Comparison of ENCODE assay signal across 16 mouse cellular contexts in genomic region chr2:114812903-114813290, GRCm38 (mm10).
DNase-seq lines count a peak whose midpoint lies in the region; ATAC-seq and TF ChIP-seq lines count a peak whose summit lies in the region.
"Had no signal": no experiment of that assay in that cellular context is flagged by ENCODE, and none has a peak within 500 bp of the region (broad histone marks: within the 10 kb centered on the region; RNA-seq: fewer than 3 reads in every experiment).

No protein-coding gene starts in this region.

- no peaks in the 10 kb centered on the region for H3K36me3 ChIP-seq in heart, embryonic 12.5 days
- no peaks in the 10 kb centered on the region for H3K36me3 ChIP-seq in neural tube, embryonic 11.5 days (ENCODE audit: control insufficient read depth, insufficient read depth, low read length)
- no peaks in the 10 kb centered on the region for H3K36me3 ChIP-seq in neural tube, embryonic 15.5 days
- H3K36me3 ChIP-seq in kidney, embryonic 16.5 days (ENCODE audit: insufficient read depth, low read length), result no peaks in the 10 kb centered on the region
- H3K36me3 ChIP-seq: lung, embryonic 15.5 days; midbrain, embryonic 12.5 days; neural tube, embryonic 13.5 days had no signal

- DNase-seq in heart, adult 9 months (ENCODE audit: low spot score in 2 of 2), result no peak
- peak; percentile 10 for DNase-seq in neural tube, embryonic 11.5 days (ENCODE audit: low spot score)
- no peak for DNase-seq in urinary bladder, postnatal 25 days (ENCODE audit: low spot score)
- DNase-seq in gastrocnemius, adult 2 months, result no peak
- no peak for DNase-seq in natural killer cell, adult 2 months (ENCODE audit: low spot score in 2 of 2)
- DNase-seq: cerebellum, postnatal 10 days; forebrain, postnatal 0 days; heart, postnatal 36 days; layer of hippocampus, postnatal 36 days had no signal

- no peaks in the 10 kb centered on the region for H3K27me3 ChIP-seq in heart, embryonic 12.5 days (replicated peaks)
- H3K27me3 ChIP-seq in neural tube, embryonic 11.5 days (ENCODE audit: control insufficient read depth, insufficient read depth, low read length), result no peaks in the 10 kb centered on the region
- H3K27me3 ChIP-seq in neural tube, embryonic 15.5 days (replicated peaks), result no peaks in the 10 kb centered on the region
- no peaks in the 10 kb centered on the region for H3K27me3 ChIP-seq in kidney, embryonic 16.5 days (ENCODE audit: insufficient read depth, low read length)
- H3K27me3 ChIP-seq: lung, embryonic 15.5 days; midbrain, embryonic 12.5 days; neural tube, embryonic 13.5 days had no signal

- H3K4me1 ChIP-seq in heart, embryonic 12.5 days (replicated peaks), result peaks cover 5% of the 10 kb centered on the region; the same call in 1 of the 2 replicates
- H3K4me1 ChIP-seq in neural tube, embryonic 11.5 days (ENCODE audit: control insufficient read depth, insufficient read depth, low read length), result no peaks in the 10 kb centered on the region
- H3K4me1 ChIP-seq in neural tube, embryonic 15.5 days, result no peaks in the 10 kb centered on the region
- peaks cover 8% of the 10 kb centered on the region; the same call in 1 of the 2 replicates for H3K4me1 ChIP-seq in kidney, embryonic 16.5 days (ENCODE audit: insufficient read depth, low read length)
- H3K4me1 ChIP-seq: lung, embryonic 15.5 days; neural tube, embryonic 13.5 days had no signal

- no peak overlapping the region for H3K4me2 ChIP-seq in heart, embryonic 12.5 days
- no peak overlapping the region for H3K4me2 ChIP-seq in neural tube, embryonic 11.5 days (ENCODE audit: low read depth)
- no peak overlapping the region for H3K4me2 ChIP-seq in neural tube, embryonic 15.5 days
- H3K4me2 ChIP-seq in kidney, embryonic 16.5 days (replicated peaks; ENCODE audit: low read depth, low read length), result no peak overlapping the region
- H3K4me2 ChIP-seq: lung, embryonic 15.5 days; midbrain, embryonic 12.5 days; neural tube, embryonic 13.5 days had no signal

- H3K9me3 ChIP-seq in heart, embryonic 12.5 days (replicated peaks), result no peaks in the 10 kb centered on the region
- no peaks in the 10 kb centered on the region for H3K9me3 ChIP-seq in neural tube, embryonic 11.5 days (ENCODE audit: control insufficient read depth, low read length)
- H3K9me3 ChIP-seq in neural tube, embryonic 15.5 days (replicated peaks), result no peaks in the 10 kb centered on the region
- H3K9me3 ChIP-seq in kidney, embryonic 16.5 days (ENCODE audit: low read length), result no peaks in the 10 kb centered on the region
- H3K9me3 ChIP-seq: lung, embryonic 15.5 days; midbrain, embryonic 12.5 days; neural tube, embryonic 13.5 days had no signal

- no peak for ATAC-seq in heart, embryonic 12.5 days (ENCODE audit: insufficient number of reproducible peaks, low FRiP score)
- ATAC-seq in neural tube, embryonic 11.5 days (ENCODE audit: insufficient read depth, low FRiP score, low TSS enrichment), result no peak
- ATAC-seq in neural tube, embryonic 15.5 days (ENCODE audit: low FRiP score), result no peak
- peak; percentile 69; the same call in 1 of the 2 replicates for ATAC-seq in kidney, embryonic 16.5 days (ENCODE audit: low FRiP score, low TSS enrichment)
- ATAC-seq: forebrain, postnatal 0 days; intestine, postnatal 0 days had no signal

- no peak for TF ChIP-seq CTCF in gastrocnemius, adult 2 months (IDR thresholded peaks at IDR 0.05)

- peak overlapping the region; percentile 54 for H3K27ac ChIP-seq in heart, embryonic 12.5 days (ENCODE audit: poor library complexity, severe bottlenecking)
- H3K27ac ChIP-seq in neural tube, embryonic 11.5 days (ENCODE audit: low read depth, low read length), result no peak overlapping the region
- no peak overlapping the region for H3K27ac ChIP-seq in neural tube, embryonic 15.5 days (replicated peaks)
- no peak overlapping the region for H3K27ac ChIP-seq in kidney, embryonic 16.5 days (ENCODE audit: low read length)
- no peak overlapping the region for H3K27ac ChIP-seq in gastrocnemius, adult 2 months
- H3K27ac ChIP-seq: lung, embryonic 15.5 days; midbrain, embryonic 12.5 days; neural tube, embryonic 13.5 days had no signal

- H3K9ac ChIP-seq in heart, embryonic 12.5 days, result no peak overlapping the region
- no peak overlapping the region for H3K9ac ChIP-seq in neural tube, embryonic 11.5 days (ENCODE audit: low read length)
- no peak overlapping the region for H3K9ac ChIP-seq in neural tube, embryonic 15.5 days (replicated peaks)
- H3K9ac ChIP-seq in kidney, embryonic 16.5 days (replicated peaks; ENCODE audit: low read length), result no peak overlapping the region
- H3K9ac ChIP-seq: forebrain, postnatal 0 days; lung, embryonic 15.5 days; midbrain, embryonic 12.5 days; neural tube, embryonic 13.5 days had no signal

- no peak overlapping the region for H3K4me3 ChIP-seq in heart, embryonic 12.5 days
- no peak overlapping the region for H3K4me3 ChIP-seq in neural tube, embryonic 11.5 days (ENCODE audit: low read depth, low read length)
- no peak overlapping the region for H3K4me3 ChIP-seq in neural tube, embryonic 15.5 days (replicated peaks)
- no peak overlapping the region for H3K4me3 ChIP-seq in kidney, embryonic 16.5 days (ENCODE audit: low read length)
- H3K4me3 ChIP-seq in gastrocnemius, adult 2 months, result no peak overlapping the region
- H3K4me3 ChIP-seq: lung, embryonic 15.5 days; midbrain, embryonic 12.5 days; neural tube, embryonic 13.5 days had no signal

- WGBS in heart, embryonic 12.5 days, result 46% methylated on average over 3 of the region's 3 CpGs
- WGBS in neural tube, embryonic 11.5 days, result 33% methylated on average over 3 of the region's 3 CpGs
- 56% methylated on average over 3 of the region's 3 CpGs for WGBS in neural tube, embryonic 15.5 days
- 21% methylated on average over 3 of the region's 3 CpGs for WGBS in kidney, embryonic 16.5 days

- intact Hi-C loops in gastrocnemius, adult 2 months (cut with DNase I), result no loop called here
